Mouse (Mus musculus) cerebellum, adult 2 months (tissue): ENCODE results near the gene Zfp704. TPM values are rescaled to one million over a fixed set of nuclear protein-coding genes. Genes with fewer than 3 reads are reported as not detected.

ENCODE experiments used
- DNase-seq, 2 experiments: peaks; one replicate each; pipeline ENCODE4 v3.0.0; 2021
- H3K27ac ChIP-seq: fragments of 200-500 bp; 2 replicates; pipeline ENCODE4 v1.5.1; 2012; ENCODE audit warnings: low read length, control low read depth, inconsistent platforms; ENCODE audit not compliant: insufficient read depth
- H3K27me3 ChIP-seq: fragments of 200-500 bp; 2 replicates; pipeline ENCODE4 v1.6.1; 2012; ENCODE audit warnings: inconsistent platforms, mild to moderate bottlenecking, low read length, moderate library complexity; ENCODE audit not compliant: control insufficient read depth, insufficient read depth
- H3K4me1 ChIP-seq: fragments of 200-500 bp; 2 replicates; pipeline ENCODE4 v1.6.1; 2011; ENCODE audit warnings: low read length; ENCODE audit not compliant: control insufficient read depth, insufficient read depth
- H3K4me3 ChIP-seq: fragments of 200-500 bp; replicated peaks from 2 replicates; pipeline ENCODE3; 2011; ENCODE audit warnings: mild to moderate bottlenecking, low read depth, low read length, control low read depth; ENCODE audit not compliant: insufficient read depth
- CTCF ChIP-seq: fragments of 200-500 bp; IDR thresholded peaks from 2 replicates; pipeline ENCODE4 v1.5.1; 2011; ENCODE audit warnings: low read depth, mild to moderate bottlenecking, control low read depth, low read length, moderate library complexity, borderline replicate concordance; ENCODE audit not compliant: insufficient read depth
- POLR2A ChIP-seq: fragments of 200-500 bp; IDR thresholded peaks from 2 replicates; pipeline ENCODE4 v1.6.1; 2011; ENCODE audit warnings: low read length, control low read depth, borderline replicate concordance; ENCODE audit not compliant: insufficient read depth
- WGBS: fragments of 180-500 bp; shearing (Covaris S2); methylation state at CpG from one replicate; pipeline ENCODE4 v1.1.7; 2018; 5-methylcytosine and 5-hydroxymethylcytosine counted together
- polyA plus RNA-seq: library from polyadenylated mRNA; depleted of rRNA; stranded (reverse); fragments of >200 nt; gene quantifications from 2 replicates; pipeline ENCODE4 v1.2.3, GENCODE M21; 2012

The Zfp704 gene
- polyA plus RNA-seq, 1 experiment: 13.1 TPM

GRCm38 (mm10) chr3:9617101-9617500, 7.2 kb upstream of the Zfp704 start:
- Histone ChIP-seq H3K4me1 (no peaks in the 10 kb centered on the region), H3K27ac (no peak overlapping the region), H3K4me3 (no peak overlapping the region), H3K27me3 (no peaks in the 10 kb centered on the region)
- DNase-seq: no peak
- TF ChIP-seq CTCF (0 out of 2 replicates have a peak, but pooled peaks have one; percentile 6), POLR2A (no peak)
- 83% methylated on average over 9 of the region's 9 CpGs for WGBS

GRCm38 (mm10) chr3:9614676-9615075, 4.8 kb upstream of the Zfp704 start:
- no peak for DNase-seq
- no peak overlapping the region for H3K4me3 ChIP-seq
- peaks cover 4% of the 10 kb centered on the region; the same call in 1 of the 2 replicates for H3K4me1 ChIP-seq
- H3K27me3 ChIP-seq: no peaks in the 10 kb centered on the region
- TF ChIP-seq CTCF: no peak
- no peak for TF ChIP-seq POLR2A
- no peak overlapping the region for H3K27ac ChIP-seq
- 77% methylated on average over 12 of the region's 12 CpGs for WGBS

- H3K27me3 ChIP-seq: no peaks in the 10 kb centered on the region
- peaks cover 4% of the 10 kb centered on the region; the same call in 1 of the 2 replicates for H3K4me1 ChIP-seq
- TF ChIP-seq CTCF (no peak), POLR2A (no peak)
- no peak overlapping the region for H3K4me3 ChIP-seq
- no peak overlapping the region for H3K27ac ChIP-seq
- no peak for DNase-seq
- WGBS: 85% methylated on average over 8 of the region's 8 CpGs
Observed at GRCm38 (mm10) chr3:9614011-9614410, 4.1 kb upstream of the Zfp704 start.

GRCm38 (mm10) chr3:9611226-9611625, 1.3 kb upstream of the Zfp704 start:
- Histone ChIP-seq H3K4me3 (no peak overlapping the region), H3K4me1 (peaks cover 4% of the 10 kb centered on the region; the same call in 1 of the 2 replicates), H3K27me3 (no peaks in the 10 kb centered on the region), H3K27ac (no peak overlapping the region)
- TF ChIP-seq POLR2A (no peak), CTCF (no peak)
- 79% methylated on average over 4 of the region's 4 CpGs for WGBS
- DNase-seq: no peak

GRCm38 (mm10) chr3:9610426-9610825, 541 bp upstream of the Zfp704 start:
- Histone ChIP-seq H3K27me3 (no peaks in the 10 kb centered on the region), H3K27ac (0 out of 2 replicates have a peak overlapping the region, but pooled peaks have one; percentile 74), H3K4me1 (peaks cover 4% of the 10 kb centered on the region; the same call in 1 of the 2 replicates), H3K4me3 (peak overlapping the region; percentile 82)
- TF ChIP-seq POLR2A (no peak), CTCF (no peak)
- DNase-seq: no peak
- 72% methylated on average over 2 of the region's 2 CpGs for WGBS

GRCm38 (mm10) chr3:9608906-9609580, 842 bp downstream of the Zfp704 start:
- Histone ChIP-seq H3K4me1 (peaks cover 4% of the 10 kb centered on the region; the same call in 1 of the 2 replicates), H3K4me3 (peak overlapping the region; percentile 82), H3K27ac (peak overlapping the region; percentile 51), H3K27me3 (no peaks in the 10 kb centered on the region)
- 1% methylated on average over 91 of the region's 94 CpGs for WGBS
- peak; percentile 57 to 70 for DNase-seq
- no peak for TF ChIP-seq CTCF
- TF ChIP-seq POLR2A: no peak

- Histone ChIP-seq H3K27ac (no peak overlapping the region), H3K4me3 (peak overlapping the region; percentile 82), H3K4me1 (peaks cover 4% of the 10 kb centered on the region; the same call in 1 of the 2 replicates), H3K27me3 (no peaks in the 10 kb centered on the region)
- no peak for TF ChIP-seq POLR2A
- TF ChIP-seq CTCF: no peak
- 1% methylated on average over 16 of the region's 16 CpGs for WGBS
- DNase-seq: no peak
Observed at GRCm38 (mm10) chr3:9608441-9608905, 1.4 kb downstream of the Zfp704 start.

GRCm38 (mm10) chr3:9607686-9608085, 2.2 kb downstream of the Zfp704 start:
- no peak overlapping the region for H3K4me3 ChIP-seq
- H3K4me1 ChIP-seq: peaks cover 4% of the 10 kb centered on the region; the same call in 1 of the 2 replicates
- 76% methylated on average over 5 of the region's 5 CpGs for WGBS
- no peaks in the 10 kb centered on the region for H3K27me3 ChIP-seq
- H3K27ac ChIP-seq: no peak overlapping the region
- no peak for DNase-seq
- no peak for TF ChIP-seq POLR2A
- no peak for TF ChIP-seq CTCF
